Mouse (Mus musculus) intestine, postnatal 0 days (tissue): ENCODE measurements around the gene Srp54c. TPM values are rescaled to one million over a fixed set of nuclear protein-coding genes. Genes with fewer than 3 reads are reported as not detected.

ENCODE experiments used
- ATAC-seq: fragments of 200-750 bp; cut with Nextera tagmentation; 2 replicates; pipeline ENCODE4 v1.8.0; 2017; ENCODE audit warnings: mild to moderate bottlenecking, moderate TSS enrichment, moderate library complexity
- H3K27ac ChIP-seq: fragments of 300-500 bp; sonication (generic); 2 replicates; pipeline ENCODE4 v1.5.1; 2014; ENCODE audit warnings: mild to moderate bottlenecking, low read depth, low read length, moderate library complexity
- H3K27me3 ChIP-seq: fragments of 300-500 bp; sonication (generic); replicated peaks from 2 replicates; pipeline ENCODE4 v1.6.1; 2014; ENCODE audit warnings: low read length, mixed read lengths; ENCODE audit not compliant: control insufficient read depth, insufficient read depth
- H3K36me3 ChIP-seq: fragments of 300-500 bp; sonication (generic); 2 replicates; pipeline ENCODE4 v1.6.1; 2014; ENCODE audit warnings: mild to moderate bottlenecking, moderate library complexity; ENCODE audit not compliant: control insufficient read depth, insufficient read depth
- H3K4me1 ChIP-seq: fragments of 300-500 bp; sonication (generic); replicated peaks from 2 replicates; pipeline ENCODE4 v1.6.1; 2014; ENCODE audit warnings: antibody characterized with exemption, low read length, mixed read lengths; ENCODE audit not compliant: control insufficient read depth, insufficient read depth
- H3K4me2 ChIP-seq: fragments of 300-500 bp; sonication (generic); replicated peaks from 2 replicates; pipeline ENCODE4 v1.6.1; 2014; ENCODE audit warnings: low read depth, mild to moderate bottlenecking, moderate library complexity
- H3K4me3 ChIP-seq: fragments of 300-500 bp; sonication (generic); 2 replicates; pipeline ENCODE4 v1.5.1; 2014; ENCODE audit warnings: low read depth, low read length
- H3K9ac ChIP-seq: fragments of 300-500 bp; sonication (generic); 2 replicates; pipeline ENCODE4 v1.6.1; 2014; ENCODE audit warnings: mild to moderate bottlenecking, low read depth, low read length
- H3K9me3 ChIP-seq: fragments of 300-500 bp; sonication (generic); 2 replicates; pipeline ENCODE4 v1.6.1; 2016; ENCODE audit warnings: mixed run types; ENCODE audit not compliant: control insufficient read depth
- CTCF ChIP-seq: sonication (generic); IDR thresholded peaks from 2 replicates; pipeline ENCODE4 v1.5.1; 2016; ENCODE audit warnings: low read depth, mild to moderate bottlenecking, control low read depth, antibody characterized with exemption, moderate library complexity
- WGBS: fragments of 180-500 bp; shearing (Covaris S2); extraction: QIAGEN DNeasy Blood & Tissue Kit; methylation state at CpG from one replicate; pipeline ENCODE4 v1.1.7; 2014; 5-methylcytosine and 5-hydroxymethylcytosine counted together
- polyA plus RNA-seq: library from polyadenylated mRNA; unstranded; fragments of >200 nt; fragmentation: Nextera tagmentation; extraction: Ambion mirVana; gene quantifications from 2 replicates; pipeline ENCODE4 v1.2.1, GENCODE M21; 2015

Srp54c gene
- polyA plus RNA-seq, 1 experiment from 2014 or later, result 60.0 TPM

DNA sequence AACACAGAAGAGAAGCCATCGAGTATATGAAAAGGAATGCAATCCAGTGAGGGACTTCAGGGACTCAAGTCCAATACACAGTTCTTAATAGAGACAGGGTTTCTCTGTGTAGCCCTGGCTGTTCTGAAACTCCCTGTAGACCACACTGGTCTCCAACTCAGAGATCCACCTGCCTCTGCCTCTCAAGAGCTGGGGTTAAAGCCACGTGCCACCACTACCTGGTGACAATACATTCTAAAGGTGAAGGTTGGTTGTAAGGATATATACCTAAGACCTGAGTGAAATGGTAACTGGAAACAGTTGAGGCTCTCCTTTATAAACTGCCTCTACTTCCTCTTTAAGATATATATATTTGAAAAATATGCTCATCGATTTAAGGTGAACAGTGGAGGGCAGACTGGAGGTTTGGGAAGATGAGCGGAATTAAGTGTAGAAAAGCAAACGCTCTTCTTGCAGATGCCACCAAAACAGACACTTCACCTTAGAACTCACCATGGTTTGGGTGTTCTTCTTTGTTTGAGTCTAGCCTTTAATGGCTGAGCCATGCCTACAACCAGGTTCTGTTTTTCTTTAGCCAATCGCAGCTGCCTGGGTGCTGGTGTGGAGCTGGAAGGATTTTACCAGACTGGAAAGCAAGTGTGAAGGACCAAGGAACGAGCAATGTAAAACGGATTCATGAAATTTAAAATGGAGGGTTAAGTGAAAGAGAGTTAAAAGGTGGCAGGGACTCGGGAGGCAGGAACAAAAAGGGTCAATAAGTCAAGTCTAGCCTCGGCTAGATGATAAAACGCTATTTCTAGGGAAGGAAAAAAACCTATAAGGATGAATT is 71.7 kb downstream of the Srp54c start:
- Histone ChIP-seq H3K36me3 (peaks cover 15% of the 10 kb centered on the region), H3K4me2 (peak overlapping the region; percentile 73), H3K27ac (peak overlapping the region; percentile 92), H3K27me3 (no peaks in the 10 kb centered on the region), H3K4me3 (peak overlapping the region; percentile 62), H3K9ac (peak overlapping the region; percentile 83), H3K4me1 (peaks cover 17% of the 10 kb centered on the region; the same call in 1 of the 2 replicates), H3K9me3 (no peaks in the 10 kb centered on the region)
- WGBS, result 34% methylated on average over 11 of the region's 11 CpGs
- no peak for ATAC-seq
- TF ChIP-seq CTCF, result no peak

DNA sequence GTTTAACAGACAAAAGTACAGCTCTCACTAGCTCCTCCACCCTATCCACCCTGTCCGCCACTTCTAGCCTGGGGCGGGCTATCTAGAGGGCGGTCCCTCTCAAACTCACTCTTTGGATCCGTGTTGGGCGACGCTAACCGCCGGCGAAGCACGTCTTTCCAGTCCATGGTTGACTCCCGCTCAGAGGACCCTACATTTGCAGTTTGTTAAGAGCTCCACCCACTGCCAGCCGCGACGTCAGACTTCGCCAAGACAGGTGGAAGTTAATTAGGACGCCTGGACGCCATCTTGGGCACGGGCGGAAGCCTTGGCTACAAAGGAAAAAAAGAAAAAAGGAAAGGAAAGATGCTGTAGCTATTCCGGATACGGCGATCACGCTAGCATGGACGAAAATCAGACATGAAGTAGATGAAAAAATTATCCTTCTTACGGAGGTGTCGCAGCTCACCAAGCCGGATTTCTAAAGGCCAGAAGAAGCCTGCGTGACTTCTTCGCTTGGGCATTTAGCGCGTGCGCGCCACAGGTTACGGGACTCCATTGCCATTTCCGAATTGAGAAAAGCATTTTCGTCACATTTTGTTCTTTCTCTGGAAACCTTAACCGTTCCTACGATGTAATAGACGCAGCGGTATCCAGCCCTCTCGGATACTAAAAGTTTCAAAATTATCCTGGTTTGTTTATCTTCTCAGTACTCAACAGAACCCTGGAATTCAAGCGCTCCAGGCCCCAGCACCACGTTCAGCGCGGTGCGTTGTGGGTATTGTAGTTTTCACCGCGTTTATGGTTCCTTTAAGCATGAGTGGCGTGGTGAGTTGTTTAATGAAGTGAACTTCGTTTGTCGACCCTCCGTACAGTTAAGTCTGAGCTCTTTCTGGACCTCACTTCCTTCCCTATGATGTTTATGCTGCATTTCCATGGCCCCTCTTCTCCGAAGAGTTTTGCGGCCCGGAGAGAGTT is 72.8 kb downstream of the Srp54c start, which contains the start of gene Ppp2r3c:
TSS of gene Ppp2r3c (minus strand) at position 514 of the 957 bp plus-strand sequence.
- Histone ChIP-seq H3K9me3 (no peaks in the 10 kb centered on the region), H3K4me2 (peak within 1 kb of the TSS; percentile 73), H3K27me3 (no peaks in the 10 kb centered on the region), H3K4me3 (peak within 1 kb of the TSS; percentile 62), H3K9ac (peak within 1 kb of the TSS; percentile 83), H3K27ac (peak within 1 kb of the TSS; percentile 92), H3K36me3 (peaks cover 7% of the 10 kb centered on the region), H3K4me1 (peaks cover 17% of the 10 kb centered on the region; the same call in 1 of the 2 replicates)
- peak; percentile 90 for ATAC-seq
- WGBS, result under 1% methylated on average over 55 of the region's 55 CpGs
- TF ChIP-seq CTCF, result no peak

DNA sequence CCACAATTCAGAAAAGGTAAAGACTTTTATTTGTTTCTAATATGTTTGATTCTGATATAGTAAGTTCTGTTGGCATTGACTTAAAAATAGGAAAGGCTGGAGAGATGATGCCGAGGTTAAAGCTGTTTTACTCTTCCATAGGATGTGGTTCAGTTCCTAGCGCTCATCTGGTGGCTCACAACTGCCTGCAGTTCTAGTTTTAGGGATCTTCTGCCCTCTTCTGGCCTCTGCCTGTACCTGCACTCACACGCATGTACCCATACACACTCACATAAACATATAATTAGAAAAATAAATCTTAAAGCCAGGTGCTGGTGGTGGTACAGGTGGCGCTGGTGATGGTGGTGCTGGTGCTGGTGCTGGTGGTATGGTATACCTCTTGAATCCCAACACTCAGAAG is 76.4 kb downstream of the Srp54c start:
- Histone ChIP-seq H3K27ac (no peak overlapping the region), H3K4me3 (no peak overlapping the region), H3K4me2 (no peak overlapping the region), H3K9ac (no peak overlapping the region), H3K9me3 (no peaks in the 10 kb centered on the region), H3K4me1 (peaks cover 13% of the 10 kb centered on the region; the same call in 1 of the 2 replicates), H3K36me3 (peaks cover 14% of the 10 kb centered on the region; the same call in 1 of the 2 replicates), H3K27me3 (no peaks in the 10 kb centered on the region)
- WGBS, result 98% methylated on average over 4 of the region's 4 CpGs
- ATAC-seq, result no peak
- TF ChIP-seq CTCF, result peak; percentile 25; the same call in 1 of the 2 replicates

DNA sequence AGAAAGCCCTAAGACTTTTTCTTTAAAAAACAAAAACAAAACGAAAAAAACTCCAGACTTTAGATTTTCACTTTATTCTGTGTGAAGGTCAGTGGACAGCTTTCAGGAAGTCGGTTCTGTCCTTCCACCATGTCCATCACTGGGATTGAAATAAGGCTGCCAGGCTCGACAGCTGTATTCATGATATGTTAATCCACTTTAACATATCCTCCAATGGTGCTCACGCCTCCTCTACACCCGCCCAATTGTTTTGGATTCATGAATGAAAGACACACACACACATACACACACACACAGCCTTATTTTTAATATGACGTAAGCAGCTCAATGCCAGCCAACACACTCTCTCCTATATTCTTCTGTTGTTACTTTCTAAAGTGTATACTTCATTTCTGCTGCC is 77.6 kb downstream of the Srp54c start:
- Histone ChIP-seq H3K27ac (no peak overlapping the region), H3K4me1 (peaks cover 6% of the 10 kb centered on the region; the same call in 1 of the 2 replicates), H3K9me3 (no peaks in the 10 kb centered on the region), H3K9ac (no peak overlapping the region), H3K4me2 (no peak overlapping the region), H3K4me3 (no peak overlapping the region), H3K27me3 (no peaks in the 10 kb centered on the region), H3K36me3 (peaks cover 14% of the 10 kb centered on the region; the same call in 1 of the 2 replicates)
- no peak for TF ChIP-seq CTCF
- ATAC-seq, result no peak
- WGBS, result 86% methylated on average over 6 of the region's 6 CpGs

DNA sequence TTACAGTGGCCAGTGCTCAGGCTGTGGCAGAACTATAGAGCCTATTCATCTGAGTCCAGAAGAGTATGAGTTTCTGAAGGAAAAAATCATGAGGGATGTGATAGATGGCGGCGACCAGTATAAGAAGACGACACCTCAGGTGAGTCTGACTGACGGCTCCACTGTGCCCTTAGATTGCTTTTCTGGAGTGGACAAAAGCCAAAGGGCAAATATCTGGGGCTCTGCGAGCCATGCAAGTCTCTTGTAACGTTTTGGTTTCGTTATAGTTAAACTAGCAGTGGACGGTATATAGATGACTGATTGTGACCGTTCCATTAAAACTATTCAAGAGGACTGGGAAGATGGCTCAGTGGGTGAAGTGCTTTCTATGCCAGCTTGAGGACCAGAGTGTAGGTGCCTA is 78.8 kb downstream of the Srp54c start:
- no peak overlapping the region for H3K4me2 ChIP-seq
- no peak for ATAC-seq
- H3K36me3 ChIP-seq, result peaks cover 14% of the 10 kb centered on the region; the same call in 1 of the 2 replicates
- H3K9me3 ChIP-seq, result no peaks in the 10 kb centered on the region
- H3K27ac ChIP-seq, result no peak overlapping the region
- 92% methylated on average over 9 of the region's 9 CpGs for WGBS
- H3K9ac ChIP-seq, result no peak overlapping the region
- H3K4me1 ChIP-seq, result peaks cover 5% of the 10 kb centered on the region; the same call in 1 of the 2 replicates
- no peak overlapping the region for H3K4me3 ChIP-seq
- H3K27me3 ChIP-seq, result no peaks in the 10 kb centered on the region
- TF ChIP-seq CTCF, result no peak

DNA sequence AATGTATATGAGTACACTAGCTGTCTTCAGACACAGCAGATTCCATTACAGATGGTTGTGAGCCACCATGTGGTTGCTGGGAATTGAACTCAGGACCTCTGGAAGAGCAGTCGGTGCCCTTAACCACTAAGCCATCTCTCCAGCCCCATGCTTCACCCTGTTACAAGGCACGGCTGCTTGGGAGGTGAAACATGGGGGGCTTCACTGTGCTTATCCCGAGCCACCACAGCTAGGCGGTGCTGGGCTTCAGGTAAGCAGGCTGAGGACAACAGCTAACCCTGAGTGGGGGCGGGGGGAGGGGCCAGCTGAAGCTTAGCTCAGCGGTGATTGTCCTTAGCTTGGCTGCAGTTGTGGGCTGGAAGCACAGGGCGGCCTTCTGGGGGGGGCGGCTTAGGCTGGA is 79.5 kb downstream of the Srp54c start:
- Histone ChIP-seq H3K9ac (no peak overlapping the region), H3K4me1 (no peaks in the 10 kb centered on the region), H3K36me3 (peaks cover 14% of the 10 kb centered on the region; the same call in 1 of the 2 replicates), H3K4me2 (no peak overlapping the region), H3K27me3 (no peaks in the 10 kb centered on the region), H3K9me3 (no peaks in the 10 kb centered on the region), H3K27ac (no peak overlapping the region), H3K4me3 (no peak overlapping the region)
- no peak for ATAC-seq
- TF ChIP-seq CTCF, result no peak
- WGBS, result 76% methylated on average over 8 of the region's 8 CpGs
